Mouse (Mus musculus) liver, embryonic 13.5 days (tissue): ENCODE measurements at regions not wholly inside any gene's neighbourhood (a gene's known extent, or its start where the extent isn't known, plus 50 kb on each side); places are given as distances from the start of the nearest gene placed in this dataset.

Experiments
- ATAC-seq: fragments of 200-750 bp; cut with Nextera tagmentation; 2 replicates; pipeline ENCODE4 v1.8.0; 2017; ENCODE audit warnings: low read depth, mild to moderate bottlenecking, moderate number of reproducible peaks, moderate library complexity
- DNase-seq: peaks from one replicate; pipeline ENCODE4 v3.0.0; 2022
- H3K27ac ChIP-seq: fragments of 300-500 bp; sonication (generic); 2 replicates; pipeline ENCODE4 v1.5.1; 2015; ENCODE audit warnings: moderate library complexity, mild to moderate bottlenecking, inconsistent platforms
- H3K27me3 ChIP-seq: fragments of 300-500 bp; sonication (generic); 2 replicates; pipeline ENCODE4 v1.6.1; 2015; ENCODE audit warnings: mild to moderate bottlenecking, inconsistent platforms
- H3K36me3 ChIP-seq: fragments of 300-500 bp; sonication (generic); 2 replicates; pipeline ENCODE4 v1.6.1; 2015; ENCODE audit warnings: mild to moderate bottlenecking, inconsistent platforms
- H3K4me1 ChIP-seq: fragments of 300-500 bp; sonication (generic); replicated peaks from 2 replicates; pipeline ENCODE4 v1.6.1; 2015; ENCODE audit warnings: inconsistent platforms
- H3K4me2 ChIP-seq: fragments of 300-500 bp; sonication (generic); 2 replicates; pipeline ENCODE4 v1.6.1; 2015; ENCODE audit warnings: inconsistent platforms, mild to moderate bottlenecking, moderate library complexity
- H3K4me3 ChIP-seq: fragments of 300-500 bp; sonication (generic); replicated peaks from 2 replicates; pipeline ENCODE4 v1.5.1; 2015; ENCODE audit warnings: mild to moderate bottlenecking, inconsistent platforms
- H3K9ac ChIP-seq: fragments of 300-500 bp; sonication (generic); 2 replicates; pipeline ENCODE4 v1.6.1; 2015; ENCODE audit warnings: mild to moderate bottlenecking, inconsistent platforms
- H3K9me3 ChIP-seq: fragments of 300-500 bp; sonication (generic); replicated peaks from 2 replicates; pipeline ENCODE4 v1.6.1; 2016; ENCODE audit warnings: inconsistent platforms
- WGBS: fragments of 180-500 bp; shearing (Covaris S2); methylation state at CpG from one replicate; pipeline ENCODE4 v1.1.7; 2015; ENCODE audit not compliant: insufficient replicate concordance; 5-methylcytosine and 5-hydroxymethylcytosine counted together

GRCm38 (mm10) chr11:110815206-110815605 lies 152.6 kb upstream of the Kcnj16 start:
- ATAC-seq (no peak), DNase-seq (no peak)
- Histone ChIP-seq H3K27ac (no peak overlapping the region), H3K4me1 (no peaks in the 10 kb centered on the region), H3K9ac (no peak overlapping the region), H3K27me3 (no peaks in the 10 kb centered on the region), H3K36me3 (no peaks in the 10 kb centered on the region), H3K9me3 (no peaks in the 10 kb centered on the region), H3K4me2 (no peak overlapping the region), H3K4me3 (no peak overlapping the region)
- 57% methylated on average over 7 of the region's 7 CpGs for WGBS

- no peak overlapping the region for H3K4me3 ChIP-seq
- H3K27ac ChIP-seq: no peak overlapping the region
- WGBS: 56% methylated on average over 5 of the region's 5 CpGs
- no peaks in the 10 kb centered on the region for H3K4me1 ChIP-seq
- H3K9ac ChIP-seq: no peak overlapping the region
- no peaks in the 10 kb centered on the region for H3K9me3 ChIP-seq
- no peaks in the 10 kb centered on the region for H3K36me3 ChIP-seq
- no peak overlapping the region for H3K4me2 ChIP-seq
- no peak for ATAC-seq
- DNase-seq: no peak
- no peaks in the 10 kb centered on the region for H3K27me3 ChIP-seq
These were observed 139.2 kb upstream of the Kcnj16 start for GRCm38 (mm10) chr11:110828584-110828983.

GRCm38 (mm10) chr11:110836688-110837087 lies 131.1 kb upstream of the Kcnj16 start:
- H3K4me1 ChIP-seq: 0 out of 2 replicates have a peak, but pooled peaks cover 3% of the 10 kb centered on the region
- ATAC-seq: peak; percentile 81

GRCm38 (mm10) chr11:110839316-110839715 lies 128.5 kb upstream of the Kcnj16 start:
- 0 out of 2 replicates have a peak, but pooled peaks cover 3% of the 10 kb centered on the region for H3K4me1 ChIP-seq
- no peak for ATAC-seq
- no peak overlapping the region for H3K27ac ChIP-seq
- H3K9ac ChIP-seq: no peak overlapping the region
- WGBS: 77% methylated on average over 7 of the region's 7 CpGs
- H3K9me3 ChIP-seq: no peaks in the 10 kb centered on the region
- H3K4me3 ChIP-seq: no peak overlapping the region
- no peaks in the 10 kb centered on the region for H3K27me3 ChIP-seq
- H3K36me3 ChIP-seq: no peaks in the 10 kb centered on the region
- H3K4me2 ChIP-seq: no peak overlapping the region
- no peak for DNase-seq

More at GRCm38 (mm10) chr11:110836688-110837087, 131.1 kb upstream of the Kcnj16 start:
- Histone ChIP-seq H3K9me3 (no peaks in the 10 kb centered on the region), H3K9ac (no peak overlapping the region), H3K27me3 (no peaks in the 10 kb centered on the region), H3K4me3 (no peak overlapping the region), H3K27ac (no peak overlapping the region), H3K4me2 (no peak overlapping the region), H3K36me3 (no peaks in the 10 kb centered on the region)
- WGBS: 13% methylated on average over 4 of the region's 4 CpGs
- DNase-seq: peak; percentile 2

GRCm38 (mm10) chr11:110868319-110868718 lies 99.5 kb upstream of the Kcnj16 start:
- H3K27ac ChIP-seq: no peak overlapping the region
- no peaks in the 10 kb centered on the region for H3K36me3 ChIP-seq
- no peaks in the 10 kb centered on the region for H3K4me1 ChIP-seq
- no peak overlapping the region for H3K9ac ChIP-seq
- ATAC-seq (no peak), DNase-seq (no peak)
- H3K9me3 ChIP-seq: no peaks in the 10 kb centered on the region
- H3K4me2 ChIP-seq: no peak overlapping the region
- no peak overlapping the region for H3K4me3 ChIP-seq
- H3K27me3 ChIP-seq: no peaks in the 10 kb centered on the region
- WGBS: 45% methylated on average over 3 of the region's 3 CpGs

GRCm38 (mm10) chr11:110870133-110870532 lies 97.7 kb upstream of the Kcnj16 start:
- no peaks in the 10 kb centered on the region for H3K9me3 ChIP-seq
- no peak overlapping the region for H3K4me2 ChIP-seq
- WGBS: 70% methylated on average over 2 of the region's 2 CpGs
- peaks cover 6% of the 10 kb centered on the region for H3K4me1 ChIP-seq
- DNase-seq (no peak), ATAC-seq (no peak)
- H3K9ac ChIP-seq: no peak overlapping the region
- no peak overlapping the region for H3K27ac ChIP-seq
- H3K36me3 ChIP-seq: no peaks in the 10 kb centered on the region
- no peak overlapping the region for H3K4me3 ChIP-seq
- no peaks in the 10 kb centered on the region for H3K27me3 ChIP-seq

GRCm38 (mm10) chr11:110874626-110875025 lies 93.2 kb upstream of the Kcnj16 start:
- Histone ChIP-seq H3K4me1 (peaks cover 6% of the 10 kb centered on the region), H3K27ac (no peak overlapping the region), H3K9me3 (no peaks in the 10 kb centered on the region), H3K9ac (no peak overlapping the region), H3K36me3 (no peaks in the 10 kb centered on the region), H3K27me3 (no peaks in the 10 kb centered on the region), H3K4me2 (no peak overlapping the region), H3K4me3 (no peak overlapping the region)
- ATAC-seq: peak; percentile 78
- 52% methylated on average over 7 of the region's 7 CpGs for WGBS
- peak; percentile 5 for DNase-seq

GRCm38 (mm10) chr11:110880971-110881370 lies 86.9 kb upstream of the Kcnj16 start:
- Histone ChIP-seq H3K27ac (no peak overlapping the region), H3K27me3 (no peaks in the 10 kb centered on the region), H3K4me1 (no peaks in the 10 kb centered on the region), H3K9ac (no peak overlapping the region), H3K9me3 (no peaks in the 10 kb centered on the region), H3K4me2 (no peak overlapping the region), H3K4me3 (no peak overlapping the region), H3K36me3 (no peaks in the 10 kb centered on the region)
- ATAC-seq (no peak), DNase-seq (no peak)
- WGBS: 77% methylated on average over 9 of the region's 9 CpGs

- H3K9ac ChIP-seq: no peak overlapping the region
- WGBS: 66% methylated on average over 3 of the region's 3 CpGs
- no peaks in the 10 kb centered on the region for H3K9me3 ChIP-seq
- no peaks in the 10 kb centered on the region for H3K36me3 ChIP-seq
- ATAC-seq (no peak), DNase-seq (no peak)
- no peaks in the 10 kb centered on the region for H3K27me3 ChIP-seq
- no peaks in the 10 kb centered on the region for H3K4me1 ChIP-seq
- H3K4me3 ChIP-seq: no peak overlapping the region
- no peak overlapping the region for H3K4me2 ChIP-seq
- H3K27ac ChIP-seq: no peak overlapping the region
These were observed 78.3 kb upstream of the Kcnj16 start for GRCm38 (mm10) chr11:110889354-110890151.

GRCm38 (mm10) chr11:110890411-110890810 lies 77.4 kb upstream of the Kcnj16 start:
- no peak for DNase-seq

GRCm38 (mm10) chr11:110902918-110903317 lies 64.9 kb upstream of the Kcnj16 start:
- H3K9me3 ChIP-seq: no peaks in the 10 kb centered on the region
- DNase-seq (no peak), ATAC-seq (no peak)
- H3K36me3 ChIP-seq: no peaks in the 10 kb centered on the region
- no peak overlapping the region for H3K27ac ChIP-seq
- 64% methylated on average over 6 of the region's 6 CpGs for WGBS
- H3K9ac ChIP-seq: no peak overlapping the region
- H3K4me1 ChIP-seq: no peaks in the 10 kb centered on the region
- no peak overlapping the region for H3K4me3 ChIP-seq
- no peak overlapping the region for H3K4me2 ChIP-seq
- no peaks in the 10 kb centered on the region for H3K27me3 ChIP-seq

More at GRCm38 (mm10) chr11:110890411-110890810, 77.4 kb upstream of the Kcnj16 start:
- Histone ChIP-seq H3K4me1 (no peaks in the 10 kb centered on the region), H3K9ac (no peak overlapping the region), H3K4me2 (no peak overlapping the region), H3K9me3 (no peaks in the 10 kb centered on the region), H3K27me3 (no peaks in the 10 kb centered on the region), H3K36me3 (no peaks in the 10 kb centered on the region), H3K4me3 (no peak overlapping the region), H3K27ac (no peak overlapping the region)
- WGBS: 59% methylated on average over 3 of the region's 3 CpGs
- ATAC-seq: no peak
